Mouse (Mus musculus): ENCODE measurements around the gene Prkag2.

DNA sequence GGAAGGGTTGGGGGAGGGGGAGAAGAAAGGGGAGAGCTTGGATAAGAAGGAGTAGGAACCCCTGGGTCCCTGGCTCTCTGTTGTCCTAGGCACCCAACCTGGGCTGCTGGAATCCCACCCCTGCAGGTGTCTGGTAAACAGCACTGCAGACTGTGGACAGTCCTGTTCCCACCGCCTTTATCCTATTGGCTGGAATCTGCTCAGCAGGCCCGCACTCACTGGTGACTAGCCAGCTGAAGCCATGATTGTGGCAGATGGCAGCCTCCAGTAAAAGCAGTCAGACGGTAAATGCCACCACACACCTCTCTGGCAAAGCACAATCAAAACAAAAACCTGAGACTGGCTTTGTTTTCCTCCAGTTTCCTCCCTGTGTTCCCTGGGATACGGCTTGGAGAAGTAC, 45.2 kb downstream of the Prkag2 start:
- TF ChIP-seq GATA1 (IDR thresholded peaks at IDR 0.05; ENCODE audit: borderline replicate concordance, low read length) (no peak), FLI1 (IDR thresholded peaks at IDR 0.05; ENCODE audit: low read length) (no peak)
